Mouse (Mus musculus) C2C12 (cell line): ENCODE results near the gene Vamp4.

ENCODE experiments used
- CEBPB ChIP-seq: IDR thresholded peaks from one replicate; pipeline ENCODE4 v1.6.1; 2011; ENCODE audit warnings: low read depth, mild to moderate bottlenecking, control low read depth, moderate library complexity
- CTCF ChIP-seq: IDR thresholded peaks from one replicate; pipeline ENCODE4 v1.5.1; 2011; ENCODE audit not compliant: control insufficient read depth, insufficient read depth, insufficient read length
- MAX ChIP-seq: IDR thresholded peaks from one replicate; pipeline ENCODE4 v1.6.1; 2011; ENCODE audit warnings: mild to moderate bottlenecking, control low read depth
- MYOD1 ChIP-seq: IDR thresholded peaks from one replicate; pipeline ENCODE4 v1.6.1; 2011; ENCODE audit warnings: low read depth; ENCODE audit not compliant: control insufficient read depth, insufficient read length
- MYOG ChIP-seq: IDR thresholded peaks from one replicate; pipeline ENCODE4 v1.6.1; 2011; ENCODE audit not compliant: control insufficient read depth, insufficient read length; ENCODE audit errors: extremely low read depth
- USF1 ChIP-seq: IDR thresholded peaks from one replicate; pipeline ENCODE4 v1.6.1; 2011; ENCODE audit warnings: low read depth, mild to moderate bottlenecking, control low read depth, moderate library complexity

DNA sequence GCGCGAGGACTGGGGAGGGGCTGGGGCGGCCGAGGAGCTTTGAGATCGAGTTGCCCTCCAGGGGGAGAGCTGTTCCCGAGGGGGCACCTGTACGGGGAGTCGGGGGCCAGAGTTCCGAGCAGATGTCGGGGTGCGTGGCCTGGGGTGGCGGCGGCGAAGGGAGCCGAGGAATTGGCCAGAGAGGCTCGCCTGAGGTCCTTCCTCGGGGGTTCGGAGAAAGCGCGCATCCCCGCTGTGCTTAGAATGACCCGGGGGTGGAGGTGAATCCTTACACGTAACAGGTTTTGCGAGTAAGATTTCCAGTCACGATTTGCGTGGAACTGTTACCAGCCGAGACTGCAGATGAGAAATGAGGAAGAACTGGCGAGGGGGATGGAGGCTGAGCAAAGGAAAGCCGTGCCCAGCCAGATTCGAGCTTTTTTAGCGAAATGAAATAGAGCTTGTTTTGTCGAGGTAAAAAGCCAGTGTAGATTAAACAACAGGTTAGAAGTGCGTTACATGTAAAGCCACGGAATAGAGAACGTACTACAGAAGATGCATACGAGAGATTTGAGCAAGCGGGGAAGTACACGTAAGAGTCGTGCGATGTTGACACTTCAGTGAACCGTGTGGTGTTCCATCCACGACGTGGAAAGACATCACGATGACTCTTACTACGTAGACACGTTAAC lies 751 bp downstream of the Vamp4 start:
- TF ChIP-seq USF1 (no peak), CTCF (no peak), CEBPB (no peak), MYOG (no peak), MAX (no peak), MYOD1 (no peak)
